Mouse (Mus musculus) kidney, embryonic 15.5 days (tissue): ENCODE measurements around the gene Zmiz1. TPM values are rescaled to one million over a fixed set of nuclear protein-coding genes. Genes with fewer than 3 reads are reported as not detected.

ENCODE experiments used
- ATAC-seq: fragments of 200-750 bp; cut with Nextera tagmentation; replicated peaks from 2 replicates; pipeline ENCODE4 v1.8.0; 2017; ENCODE audit warnings: moderate TSS enrichment; ENCODE audit not compliant: low FRiP score
- H3K27ac ChIP-seq: fragments of 300-500 bp; sonication (generic); 2 replicates; pipeline ENCODE4 v1.5.1; 2015; ENCODE audit warnings: mild to moderate bottlenecking, inconsistent platforms
- H3K27me3 ChIP-seq: fragments of 300-500 bp; sonication (generic); 2 replicates; pipeline ENCODE4 v1.6.1; 2015; ENCODE audit warnings: inconsistent platforms
- H3K36me3 ChIP-seq: fragments of 300-500 bp; sonication (generic); 2 replicates; pipeline ENCODE4 v1.6.1; 2015; ENCODE audit warnings: inconsistent platforms
- H3K4me1 ChIP-seq: fragments of 300-500 bp; sonication (generic); 2 replicates; pipeline ENCODE4 v1.6.1; 2015; ENCODE audit warnings: inconsistent platforms
- H3K4me2 ChIP-seq: fragments of 300-500 bp; sonication (generic); 2 replicates; pipeline ENCODE4 v1.6.1; 2015; ENCODE audit warnings: moderate library complexity, mild to moderate bottlenecking, inconsistent platforms
- H3K4me3 ChIP-seq: fragments of 300-500 bp; sonication (generic); replicated peaks from 2 replicates; pipeline ENCODE4 v1.5.1; 2015; ENCODE audit warnings: mild to moderate bottlenecking, inconsistent platforms
- H3K9ac ChIP-seq: fragments of 300-500 bp; sonication (generic); 2 replicates; pipeline ENCODE4 v1.6.1; 2015; ENCODE audit warnings: mild to moderate bottlenecking, inconsistent platforms
- H3K9me3 ChIP-seq: fragments of 300-500 bp; sonication (generic); replicated peaks from 2 replicates; pipeline ENCODE4 v1.6.1; 2016; ENCODE audit warnings: inconsistent platforms
- WGBS: fragments of 180-500 bp; shearing (Covaris S2); methylation state at CpG from one replicate; pipeline ENCODE4 v1.1.7; 2015; ENCODE audit warnings: mixed read lengths; 5-methylcytosine and 5-hydroxymethylcytosine counted together
- polyA plus RNA-seq: library from polyadenylated mRNA; unstranded; fragments of >200 nt; fragmentation: Nextera tagmentation; extraction: Ambion mirVana; gene quantifications from 2 replicates; pipeline ENCODE4 v1.2.1, GENCODE M21; 2015

The Zmiz1 gene
- polyA plus RNA-seq, 1 experiment from 2014 or later: 47.3 TPM

- Histone ChIP-seq H3K27ac (peak overlapping the region; percentile 25), H3K4me1 (peaks cover 97% of the 10 kb centered on the region), H3K27me3 (no peaks in the 10 kb centered on the region), H3K9ac (no peak overlapping the region), H3K4me2 (no peak overlapping the region), H3K9me3 (no peaks in the 10 kb centered on the region), H3K36me3 (peaks cover 21% of the 10 kb centered on the region), H3K4me3 (no peak overlapping the region)
- ATAC-seq: no peak; the same call in 1 of the 2 replicates
- WGBS: 31% methylated on average over 6 of the region's 6 CpGs
These were observed 53.8 kb downstream of the Zmiz1 start for GRCm38 (mm10) chr14:25512803-25513202.

- no peak for ATAC-seq
- H3K27ac ChIP-seq: peak overlapping the region; percentile 25; the same call in 1 of the 2 replicates
- no peak overlapping the region for H3K9ac ChIP-seq
- H3K27me3 ChIP-seq: no peaks in the 10 kb centered on the region
- 54% methylated on average over 8 of the region's 8 CpGs for WGBS
- H3K4me3 ChIP-seq: no peak overlapping the region
- no peak overlapping the region for H3K4me2 ChIP-seq
- H3K9me3 ChIP-seq: no peaks in the 10 kb centered on the region
- peaks cover 95% of the 10 kb centered on the region for H3K4me1 ChIP-seq
- H3K36me3 ChIP-seq: peaks cover 16% of the 10 kb centered on the region
These were observed 54.5 kb downstream of the Zmiz1 start for GRCm38 (mm10) chr14:25513496-25513895.

DNA sequence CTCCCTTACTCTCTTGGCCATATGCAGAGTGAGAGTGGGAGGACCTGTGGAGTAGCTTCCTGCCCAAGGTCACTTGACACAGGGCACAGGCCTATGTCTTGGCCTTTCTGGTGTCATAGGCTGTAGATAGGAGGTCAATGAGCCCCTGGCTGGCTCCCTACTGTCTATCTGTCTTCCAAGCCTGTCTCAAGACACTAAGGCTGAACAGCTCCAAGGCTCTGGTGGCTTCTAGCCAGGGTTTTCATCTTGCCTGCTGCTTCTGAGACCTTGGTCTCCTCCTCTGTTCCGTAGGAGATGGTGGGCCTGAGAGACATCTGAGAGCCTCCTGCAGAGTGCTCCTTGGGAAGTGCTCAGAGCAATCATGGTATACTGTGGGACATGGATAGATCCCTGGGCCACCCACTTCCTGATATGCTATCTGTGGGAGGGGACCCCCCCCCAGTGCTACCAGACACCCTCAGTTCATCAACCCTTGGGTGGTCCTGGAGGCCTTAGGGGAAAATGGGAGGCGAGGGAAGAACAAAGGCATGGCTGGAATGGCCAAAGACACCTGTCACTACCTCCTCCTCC lies 56.0 kb downstream of the Zmiz1 start:
- Histone ChIP-seq H3K4me3 (no peak overlapping the region), H3K27ac (peak overlapping the region; percentile 57; the same call in 1 of the 2 replicates), H3K27me3 (no peaks in the 10 kb centered on the region), H3K9ac (no peak overlapping the region), H3K36me3 (peaks cover under 1% of the 10 kb centered on the region), H3K4me1 (peaks cover 88% of the 10 kb centered on the region), H3K4me2 (no peak overlapping the region), H3K9me3 (no peaks in the 10 kb centered on the region)
- 51% methylated on average over 2 of the region's 2 CpGs for WGBS
- no peak for ATAC-seq

- no peaks in the 10 kb centered on the region for H3K27me3 ChIP-seq
- H3K36me3 ChIP-seq: no peaks in the 10 kb centered on the region; the same call in none of the 2 replicates
- 46% methylated on average over 9 of the region's 9 CpGs for WGBS
- H3K9ac ChIP-seq: no peak overlapping the region
- H3K4me1 ChIP-seq: peaks cover 88% of the 10 kb centered on the region
- no peak for ATAC-seq
- H3K27ac ChIP-seq: peak overlapping the region; percentile 87
- H3K4me3 ChIP-seq: no peak overlapping the region
- no peak overlapping the region for H3K4me2 ChIP-seq
- no peaks in the 10 kb centered on the region for H3K9me3 ChIP-seq
These were observed 56.9 kb downstream of the Zmiz1 start for GRCm38 (mm10) chr14:25515924-25516323.

DNA sequence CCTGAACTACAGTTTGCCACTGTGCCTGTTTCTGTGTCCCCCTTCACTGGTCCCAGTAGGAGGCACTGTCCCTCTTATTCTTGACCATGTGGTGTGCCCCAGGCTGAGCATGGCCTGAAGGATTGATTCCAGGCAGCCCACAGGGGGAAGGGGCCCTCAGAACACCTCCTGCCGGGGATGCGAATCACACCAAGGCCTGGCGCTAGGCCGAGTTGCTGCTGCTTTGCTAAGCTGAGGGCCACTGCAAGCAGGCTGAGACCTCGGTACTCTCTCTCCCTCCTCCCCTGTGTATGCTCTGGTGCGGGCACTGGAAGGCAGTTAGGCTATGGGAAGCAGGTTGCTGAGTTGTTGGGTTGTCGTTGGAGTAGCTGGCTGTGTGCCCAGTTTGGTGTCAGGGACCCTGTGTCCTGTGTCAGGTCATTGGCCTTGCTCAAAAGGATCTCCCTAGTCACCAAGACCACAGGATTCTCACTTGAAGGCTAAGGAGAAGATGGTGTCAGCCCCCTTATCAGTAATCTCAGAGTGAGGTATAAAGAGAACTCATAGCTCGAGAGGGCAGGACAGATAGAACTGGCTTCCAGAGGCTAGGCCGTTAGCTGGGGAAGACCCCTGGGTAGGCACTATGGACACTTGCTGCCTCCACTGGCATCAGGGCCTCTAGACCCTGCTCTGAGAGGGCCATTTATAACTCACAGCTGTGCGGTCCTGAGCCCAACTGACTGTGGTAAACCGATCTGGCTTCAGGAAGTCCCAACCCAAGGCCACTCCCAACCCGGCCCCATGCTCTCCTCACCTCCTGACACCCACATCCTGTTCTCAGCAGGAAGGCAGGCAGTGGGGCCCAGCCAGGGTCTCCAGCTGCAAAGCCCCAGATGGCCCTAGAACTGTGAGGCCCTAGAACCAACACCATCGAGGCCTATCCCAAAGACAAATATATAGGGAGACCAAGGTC lies 57.9 kb downstream of the Zmiz1 start:
- 17% methylated on average over 13 of the region's 13 CpGs for WGBS
- no peaks in the 10 kb centered on the region for H3K27me3 ChIP-seq
- H3K4me3 ChIP-seq: no peak overlapping the region
- no peak overlapping the region for H3K9ac ChIP-seq
- peak overlapping the region; percentile 87 for H3K27ac ChIP-seq
- no peaks in the 10 kb centered on the region for H3K9me3 ChIP-seq
- H3K4me2 ChIP-seq: no peak overlapping the region
- no peaks in the 10 kb centered on the region; the same call in none of the 2 replicates for H3K36me3 ChIP-seq
- ATAC-seq: peak; percentile 62
- peaks cover 86% of the 10 kb centered on the region for H3K4me1 ChIP-seq

GRCm38 (mm10) chr14:25518645-25519044 lies 59.7 kb downstream of the Zmiz1 start:
- Histone ChIP-seq H3K4me1 (peaks cover 86% of the 10 kb centered on the region), H3K9ac (no peak overlapping the region), H3K27me3 (no peaks in the 10 kb centered on the region), H3K4me3 (no peak overlapping the region), H3K27ac (no peak overlapping the region), H3K36me3 (no peaks in the 10 kb centered on the region; the same call in none of the 2 replicates), H3K4me2 (no peak overlapping the region), H3K9me3 (no peaks in the 10 kb centered on the region)
- WGBS: 83% methylated on average over 5 of the region's 5 CpGs
- ATAC-seq: no peak

DNA sequence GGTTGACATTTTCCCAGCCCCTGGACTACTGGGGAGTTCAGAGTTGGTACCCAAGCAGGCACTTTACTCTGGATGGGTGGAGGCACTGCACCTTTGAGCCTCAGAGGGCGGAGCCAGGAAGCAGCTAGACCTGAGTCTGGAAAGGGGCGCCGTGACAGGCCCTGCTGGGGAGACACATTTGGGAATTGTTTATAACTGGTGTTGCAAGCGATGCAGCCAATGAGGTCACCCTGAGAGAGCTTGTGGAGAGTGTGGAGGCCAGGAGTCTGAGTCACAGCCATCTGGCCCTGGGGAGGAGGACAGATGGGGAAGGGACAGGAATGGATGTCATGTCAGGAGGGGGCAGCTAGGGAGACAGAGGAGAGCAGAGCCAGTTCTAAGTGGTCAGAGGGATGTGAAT lies 60.7 kb downstream of the Zmiz1 start:
- ATAC-seq: no peak
- Histone ChIP-seq H3K27me3 (no peaks in the 10 kb centered on the region), H3K27ac (peak overlapping the region; percentile 19; the same call in 1 of the 2 replicates), H3K4me1 (peaks cover 89% of the 10 kb centered on the region), H3K36me3 (no peaks in the 10 kb centered on the region; the same call in 1 of the 2 replicates), H3K4me2 (no peak overlapping the region), H3K9ac (no peak overlapping the region), H3K4me3 (no peak overlapping the region), H3K9me3 (no peaks in the 10 kb centered on the region)
- WGBS: 40% methylated on average over 4 of the region's 4 CpGs

- no peaks in the 10 kb centered on the region; the same call in 1 of the 2 replicates for H3K36me3 ChIP-seq
- no peaks in the 10 kb centered on the region for H3K27me3 ChIP-seq
- no peak overlapping the region for H3K4me2 ChIP-seq
- no peaks in the 10 kb centered on the region for H3K9me3 ChIP-seq
- H3K9ac ChIP-seq: no peak overlapping the region
- H3K4me3 ChIP-seq: no peak overlapping the region
- no peak for ATAC-seq
- peaks cover 89% of the 10 kb centered on the region for H3K4me1 ChIP-seq
- 0 out of 2 replicates have a peak overlapping the region, but pooled peaks have one; percentile 6 for H3K27ac ChIP-seq
- WGBS: 77% methylated on average over 4 of the region's 4 CpGs
These were observed 61.6 kb downstream of the Zmiz1 start for GRCm38 (mm10) chr14:25520589-25520988.

DNA sequence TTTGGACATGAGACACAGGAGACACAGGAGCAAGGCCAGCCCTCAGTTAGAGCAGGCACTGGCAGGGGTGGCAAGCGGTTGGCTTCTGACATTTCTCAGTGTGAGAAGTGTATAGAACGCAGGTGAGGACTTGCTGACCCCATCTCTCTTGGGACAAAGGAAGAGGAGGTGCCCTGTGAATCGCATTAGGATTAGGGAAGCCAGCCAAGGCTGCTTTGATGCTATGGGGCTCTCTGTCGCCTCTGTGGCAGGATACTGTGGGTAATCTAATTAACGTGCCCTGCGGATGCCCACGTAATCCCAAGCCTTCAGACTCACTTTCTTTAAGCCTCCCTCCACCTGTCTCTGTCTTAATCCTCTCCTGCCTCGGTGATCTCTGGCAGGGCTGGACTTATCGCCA lies 62.0 kb downstream of the Zmiz1 start:
- Histone ChIP-seq H3K27ac (0 out of 2 replicates have a peak overlapping the region, but pooled peaks have one; percentile 6), H3K9me3 (no peaks in the 10 kb centered on the region), H3K36me3 (no peaks in the 10 kb centered on the region; the same call in 1 of the 2 replicates), H3K9ac (no peak overlapping the region), H3K27me3 (no peaks in the 10 kb centered on the region), H3K4me3 (no peak overlapping the region), H3K4me2 (no peak overlapping the region), H3K4me1 (peaks cover 89% of the 10 kb centered on the region)
- 70% methylated on average over 9 of the region's 9 CpGs for WGBS
- no peak for ATAC-seq

- H3K9ac ChIP-seq: no peak overlapping the region
- no peaks in the 10 kb centered on the region for H3K27me3 ChIP-seq
- H3K36me3 ChIP-seq: no peaks in the 10 kb centered on the region; the same call in 1 of the 2 replicates
- H3K27ac ChIP-seq: 0 out of 2 replicates have a peak overlapping the region, but pooled peaks have one; percentile 6
- no peak for ATAC-seq
- WGBS: 78% methylated on average over 4 of the region's 4 CpGs
- H3K9me3 ChIP-seq: no peaks in the 10 kb centered on the region
- H3K4me2 ChIP-seq: no peak overlapping the region
- H3K4me3 ChIP-seq: no peak overlapping the region
- H3K4me1 ChIP-seq: peaks cover 89% of the 10 kb centered on the region
These were observed 62.5 kb downstream of the Zmiz1 start for GRCm38 (mm10) chr14:25521500-25521899.

GRCm38 (mm10) chr14:25522415-25522814 lies 63.4 kb downstream of the Zmiz1 start:
- Histone ChIP-seq H3K9ac (no peak overlapping the region), H3K36me3 (no peaks in the 10 kb centered on the region; the same call in 1 of the 2 replicates), H3K27ac (peak overlapping the region; percentile 81), H3K4me1 (peaks cover 85% of the 10 kb centered on the region), H3K4me2 (no peak overlapping the region), H3K4me3 (no peak overlapping the region), H3K27me3 (no peaks in the 10 kb centered on the region), H3K9me3 (no peaks in the 10 kb centered on the region)
- WGBS: 31% methylated on average over 4 of the region's 4 CpGs
- no peak for ATAC-seq
